Mouse (Mus musculus): ENCODE results near the gene Igfbp4. TPM values are rescaled to one million over a fixed set of nuclear protein-coding genes. Genes with fewer than 3 reads are reported as not detected.

The Igfbp4 gene
- total RNA-seq (2023) = under 1 TPM in 1 of 2 experiments, not detected in 1; 0.38 TPM

GRCm38 (mm10) chr11:99041051-99041729 lies at the start of gene Igfbp4:
Gene Igfbp4, plus strand, starts transcription at chr11:99041244.

GRCm38 (mm10) chr11:99023500-99024467 lies 17.3 kb upstream of the Igfbp4 start, which contains the start of gene Top2a:
Gene Top2a, minus strand, starts transcription at chr11:99024189.

GRCm38 (mm10) chr11:99089077-99089601 lies 48.1 kb downstream of the Igfbp4 start, which contains the start of gene Tns4:
Gene Tns4, minus strand, starts transcription at chr11:99089306.

Other genes starting within 250 kb of the Igfbp4 start
- 100 to 1,000 TPM; 146 to 155 TPM for gene Msl1, start 245.7 kb upstream of the Igfbp4 start, total RNA-seq (2023)
- gene Casc3, start 236.3 kb upstream of the Igfbp4 start, total RNA-seq (2023) = 100 to 1,000 TPM in 1 of 2 experiments, 10 to 100 TPM in 1; 94.5 to 108 TPM
- 1 to 10 TPM; 3.1 to 3.5 TPM for gene Rapgefl1, start 204.5 kb upstream of the Igfbp4 start, total RNA-seq (2023)
- gene Wipf2, start 177.6 kb upstream of the Igfbp4 start, total RNA-seq (2023) = 10 to 100 TPM; 49.3 to 49.6 TPM
- gene Cdc6, start 133.4 kb upstream of the Igfbp4 start, total RNA-seq (2023) = 1 to 10 TPM; 2.0 to 3.0 TPM
- gene Rara, start 113.4 kb upstream of the Igfbp4 start, total RNA-seq (2023) = 10 to 100 TPM; 79.8 to 80.3 TPM
- not detected for gene Gjd3, start 58.2 kb upstream of the Igfbp4 start, total RNA-seq (2023)
- gene Top2a, start 17.1 kb upstream of the Igfbp4 start, total RNA-seq (2023) = 10 to 100 TPM; 16.8 to 20.2 TPM
- not detected for gene Tns4, start 48.1 kb downstream of the Igfbp4 start, total RNA-seq (2023)
- gene Ccr7, start 113.8 kb downstream of the Igfbp4 start, total RNA-seq (2023) = 100 to 1,000 TPM; 336 to 600 TPM
- 100 to 1,000 TPM; 161 to 173 TPM for gene Smarce1, start 189.8 kb downstream of the Igfbp4 start, total RNA-seq (2023)
- 1 to 10 TPM; 1.8 to 2.0 TPM for gene Krt222, start 202.8 kb downstream of the Igfbp4 start, total RNA-seq (2023)
- not detected for gene Krt24, start 244.0 kb downstream of the Igfbp4 start, total RNA-seq (2023)